Mouse (Mus musculus) olfactory bulb, adult 2 months (tissue): ENCODE measurements around the gene Basp1.

Experiments used
- CTCF ChIP-seq: fragments of 200-500 bp; IDR thresholded peaks from 2 replicates; pipeline ENCODE4 v1.5.1; 2012; ENCODE audit warnings: low read depth, mild to moderate bottlenecking, low read length, moderate library complexity; ENCODE audit not compliant: insufficient read depth
- POLR2A ChIP-seq: fragments of 200-500 bp; IDR thresholded peaks from 2 replicates; pipeline ENCODE4 v1.6.1; 2012; ENCODE audit warnings: mild to moderate bottlenecking, low read depth, low read length, moderate library complexity; ENCODE audit not compliant: insufficient read depth

GRCm38 (mm10) chr15:25415958-25416357, 2.4 kb upstream of the Basp1 start:
- TF ChIP-seq POLR2A: no peak
- TF ChIP-seq CTCF: no peak
